Mouse (Mus musculus) forebrain, embryonic 16.5 days (tissue): ENCODE data around the gene Gne. TPM values are rescaled to one million over a fixed set of nuclear protein-coding genes. Genes with fewer than 3 reads are reported as not detected.
"Not testable (repeated sequence)": the region's sequence is repeated elsewhere in the genome, so short reads cannot be mapped to it uniquely, and the experiment has no call there.

ENCODE experiments used
- ATAC-seq: fragments of 200-750 bp; cut with Nextera tagmentation; 2 replicates; pipeline ENCODE4 v1.8.0; 2017; ENCODE audit warnings: mild to moderate bottlenecking, moderate library complexity
- H3K27ac ChIP-seq: fragments of 300-500 bp; sonication (generic); 2 replicates; pipeline ENCODE4 v1.5.1; 2014; ENCODE audit warnings: low read length, control low read depth
- H3K27me3 ChIP-seq: fragments of 300-500 bp; sonication (generic); replicated peaks from 2 replicates; pipeline ENCODE4 v1.6.1; 2014; ENCODE audit warnings: low read length; ENCODE audit not compliant: control insufficient read depth, insufficient read depth
- H3K36me3 ChIP-seq: fragments of 300-500 bp; sonication (generic); 2 replicates; pipeline ENCODE4 v1.6.1; 2014; ENCODE audit not compliant: control insufficient read depth, insufficient read depth
- H3K4me1 ChIP-seq: fragments of 300-500 bp; sonication (generic); replicated peaks from 2 replicates; pipeline ENCODE4 v1.6.1; 2014; ENCODE audit warnings: low read length; ENCODE audit not compliant: control insufficient read depth, insufficient read depth
- H3K4me2 ChIP-seq: fragments of 300-500 bp; sonication (generic); 2 replicates; pipeline ENCODE4 v1.6.1; 2014; ENCODE audit warnings: mild to moderate bottlenecking, low read length, control low read depth
- H3K4me3 ChIP-seq: fragments of 300-500 bp; sonication (generic); replicated peaks from 2 replicates; pipeline ENCODE4 v1.5.1; 2014; ENCODE audit warnings: mild to moderate bottlenecking, low read length, control low read depth
- H3K9ac ChIP-seq: fragments of 300-500 bp; sonication (generic); replicated peaks from 2 replicates; pipeline ENCODE4 v1.6.1; 2014; ENCODE audit warnings: low read depth, low read length, control low read depth
- H3K9me3 ChIP-seq: fragments of 300-500 bp; sonication (generic); 2 replicates; pipeline ENCODE4 v1.6.1; 2016; ENCODE audit warnings: low read length; ENCODE audit not compliant: control insufficient read depth
- WGBS: fragments of 180-500 bp; shearing (Covaris S2); extraction: QIAGEN DNeasy Blood & Tissue Kit; methylation state at CpG from one replicate; pipeline ENCODE4 v1.1.7; 2014; 5-methylcytosine and 5-hydroxymethylcytosine counted together
- polyA plus RNA-seq: library from polyadenylated mRNA; unstranded; fragments of >200 nt; fragmentation: Nextera tagmentation; extraction: Ambion mirVana; gene quantifications from 2 replicates; pipeline ENCODE4 v1.2.1, GENCODE M21; 2015

The Gne gene
- polyA plus RNA-seq, 1 experiment from 2014 or later, result 29.2 TPM

DNA sequence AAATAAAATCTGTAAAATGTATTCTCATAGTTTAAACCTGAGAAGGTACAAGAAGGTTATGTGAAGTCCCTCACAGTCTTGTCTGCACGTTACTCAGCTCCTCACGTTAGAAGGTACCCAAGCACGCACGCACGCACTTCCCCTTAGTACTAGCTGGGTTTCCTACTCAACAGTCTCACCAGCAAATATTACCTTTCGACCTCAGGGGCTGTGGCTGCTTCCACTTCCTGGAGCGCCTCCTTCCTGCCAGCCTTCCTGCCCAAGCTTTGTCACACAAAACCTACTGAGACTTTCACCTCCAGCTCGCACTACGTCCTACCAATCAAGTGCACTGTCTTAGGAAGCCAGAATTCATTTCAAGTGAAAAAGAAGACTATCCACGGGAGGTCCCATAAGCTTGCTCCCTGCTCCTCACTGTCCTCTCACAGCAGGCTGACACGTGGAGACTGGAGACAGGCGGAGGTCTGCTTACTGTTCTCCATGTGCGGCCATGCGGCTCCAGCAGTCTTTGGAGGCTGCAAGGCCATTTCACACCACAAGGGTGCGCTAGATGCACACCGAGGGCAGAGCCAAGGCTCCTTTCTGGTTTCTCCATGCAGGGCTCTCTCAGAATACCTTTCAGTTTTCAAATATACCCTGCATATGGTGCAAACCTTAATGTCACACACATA is 18.5 kb downstream of the Gne start:
- H3K4me1 ChIP-seq, result peaks cover 4% of the 10 kb centered on the region
- H3K9ac ChIP-seq, result 0 out of 2 replicates have a peak overlapping the region, but pooled peaks have one; percentile 13
- no peaks in the 10 kb centered on the region; the same call in 1 of the 2 replicates for H3K9me3 ChIP-seq
- H3K36me3 ChIP-seq, result no peaks in the 10 kb centered on the region
- ATAC-seq, result peak; percentile 75
- H3K27ac ChIP-seq, result no peak overlapping the region
- H3K4me2 ChIP-seq, result no peak overlapping the region; the same call in 1 of the 2 replicates
- no peaks in the 10 kb centered on the region for H3K27me3 ChIP-seq
- no peak overlapping the region for H3K4me3 ChIP-seq
- WGBS, result 37% methylated on average over 16 of the region's 16 CpGs

DNA sequence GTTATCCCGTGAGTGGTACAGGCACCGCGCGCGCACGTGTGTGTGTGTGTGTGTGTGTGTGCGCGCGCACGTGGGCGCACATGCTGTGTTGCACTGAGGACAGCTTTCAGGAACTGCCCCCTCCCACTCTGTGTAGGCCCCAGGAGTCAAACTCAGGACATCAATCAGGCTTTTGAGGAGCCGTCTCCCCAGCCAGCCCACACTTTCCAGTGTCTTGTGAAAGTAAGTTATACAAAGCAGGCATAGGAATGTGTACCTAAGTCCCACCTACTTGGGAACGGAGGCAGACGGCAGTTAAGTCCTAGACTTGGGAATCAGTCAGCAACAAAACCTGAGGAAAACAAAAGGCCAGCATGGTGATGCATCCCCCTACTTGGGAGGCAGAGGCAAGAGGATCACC is 21.2 kb downstream of the Gne start:
- Histone ChIP-seq H3K9me3 (no peaks in the 10 kb centered on the region), H3K27me3 (no peaks in the 10 kb centered on the region), H3K27ac (no peak overlapping the region), H3K9ac (no peak overlapping the region), H3K4me2 (no peak overlapping the region), H3K36me3 (no peaks in the 10 kb centered on the region), H3K4me3 (no peak overlapping the region), H3K4me1 (peaks cover 4% of the 10 kb centered on the region; the same call in 1 of the 2 replicates)
- no peak for ATAC-seq
- 90% methylated on average over 14 of the region's 14 CpGs for WGBS

DNA sequence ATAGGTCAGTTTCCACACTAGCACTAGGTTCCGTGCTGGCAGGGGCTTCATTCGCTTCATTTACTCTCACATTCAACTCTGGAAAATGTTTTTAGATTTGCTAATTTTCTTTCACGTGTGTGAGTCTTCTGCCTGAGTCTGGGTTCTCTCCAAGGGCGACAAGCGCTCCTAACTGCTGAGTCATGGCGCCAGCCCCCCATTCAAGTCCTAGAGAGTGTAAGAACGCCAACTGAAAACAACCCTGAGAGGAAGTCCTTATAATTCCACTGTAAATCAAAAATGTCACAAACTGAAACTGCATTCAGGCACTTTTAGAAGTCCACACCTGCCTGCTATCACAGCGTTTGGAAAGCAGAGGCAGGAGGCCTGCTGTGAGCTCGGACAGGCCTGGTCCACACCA is 21.9 kb downstream of the Gne start:
- WGBS, result 66% methylated on average over 9 of the region's 9 CpGs

DNA sequence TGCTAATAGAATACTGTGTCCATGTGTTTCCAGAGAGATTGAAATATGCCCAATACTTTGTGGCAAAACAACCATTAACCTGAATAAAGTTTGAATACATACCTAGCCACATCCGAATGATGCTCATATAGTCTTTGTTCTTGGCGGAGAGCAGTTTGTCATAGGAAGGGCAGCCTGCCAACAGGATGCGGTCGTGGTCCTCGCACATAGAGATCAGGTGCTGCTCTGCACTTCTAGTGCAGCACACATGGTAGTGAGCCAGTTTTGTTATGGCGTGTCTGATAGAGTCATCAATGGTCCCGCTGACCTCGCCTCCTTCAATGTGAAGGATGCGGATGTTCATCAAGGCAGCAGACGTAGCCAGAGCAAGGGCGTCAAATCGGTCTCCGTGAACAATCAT is 24.3 kb downstream of the Gne start:
- H3K4me2 ChIP-seq, result no peak overlapping the region
- H3K9me3 ChIP-seq, result no peaks in the 10 kb centered on the region
- H3K27me3 ChIP-seq, result no peaks in the 10 kb centered on the region
- ATAC-seq, result no peak
- H3K36me3 ChIP-seq, result no peaks in the 10 kb centered on the region
- H3K4me3 ChIP-seq, result no peak overlapping the region
- H3K27ac ChIP-seq, result no peak overlapping the region
- no peaks in the 10 kb centered on the region for H3K4me1 ChIP-seq
- 92% methylated on average over 13 of the region's 13 CpGs for WGBS
- H3K9ac ChIP-seq, result no peak overlapping the region

More for the DNA sequence above, 21.9 kb downstream of the Gne start:
- H3K36me3 ChIP-seq, result no peaks in the 10 kb centered on the region
- H3K4me2 ChIP-seq, result no peak overlapping the region
- no peaks in the 10 kb centered on the region for H3K9me3 ChIP-seq
- H3K4me3 ChIP-seq, result no peak overlapping the region
- no peak for ATAC-seq
- no peaks in the 10 kb centered on the region for H3K27me3 ChIP-seq
- H3K9ac ChIP-seq, result no peak overlapping the region
- no peak overlapping the region for H3K27ac ChIP-seq
- peaks cover 4% of the 10 kb centered on the region; the same call in 1 of the 2 replicates for H3K4me1 ChIP-seq

GRCm38 (mm10) chr4:44049812-44050211 is 34.2 kb downstream of the Gne start:
- no peak for ATAC-seq
- WGBS, result 90% methylated on average over 5 of the region's 5 CpGs
- H3K9me3 ChIP-seq, result no peaks in the 10 kb centered on the region

DNA sequence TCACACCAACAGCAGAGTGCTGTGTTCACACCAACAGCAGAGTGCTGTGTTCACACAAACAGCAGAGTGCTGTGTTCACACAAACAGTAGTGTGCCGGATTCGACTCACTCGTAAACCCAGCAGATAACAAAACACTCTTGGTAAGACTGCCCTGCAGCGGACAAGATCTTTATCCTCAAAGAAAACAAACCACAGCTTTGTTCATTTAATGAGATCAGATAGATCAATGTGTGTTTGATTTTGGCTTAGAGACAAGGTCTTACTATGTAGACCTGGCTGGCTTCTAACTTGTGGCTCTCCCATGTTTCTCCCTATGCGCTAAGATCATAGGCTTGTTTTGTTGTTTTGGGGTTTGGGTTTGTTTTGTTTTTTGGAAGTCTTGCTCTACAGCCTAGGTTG is 37.9 kb downstream of the Gne start:
- Histone ChIP-seq H3K36me3 (peaks cover 18% of the 10 kb centered on the region), H3K27me3 (no peaks in the 10 kb centered on the region), H3K9me3 (no peaks in the 10 kb centered on the region), H3K4me1 (no peaks in the 10 kb centered on the region), H3K4me2 (no peak overlapping the region), H3K9ac (no peak overlapping the region), H3K4me3 (no peak overlapping the region), H3K27ac (no peak overlapping the region)
- 82% methylated on average over 5 of the region's 5 CpGs for WGBS
- ATAC-seq, result no peak

More at GRCm38 (mm10) chr4:44049812-44050211, 34.2 kb downstream of the Gne start:
- Histone ChIP-seq H3K27me3 (no peaks in the 10 kb centered on the region), H3K4me1 (0 out of 2 replicates have a peak, but pooled peaks cover 3% of the 10 kb centered on the region), H3K4me3 (no peak overlapping the region), H3K27ac (no peak overlapping the region), H3K36me3 (peaks cover 6% of the 10 kb centered on the region; the same call in 1 of the 2 replicates), H3K9ac (no peak overlapping the region), H3K4me2 (no peak overlapping the region)

- no peak for ATAC-seq
- Histone ChIP-seq H3K4me1 (no peaks in the 10 kb centered on the region), H3K27me3 (no peaks in the 10 kb centered on the region), H3K9me3 (no peaks in the 10 kb centered on the region), H3K27ac (no peak overlapping the region), H3K9ac (no peak overlapping the region), H3K4me2 (no peak overlapping the region), H3K4me3 (no peak overlapping the region), H3K36me3 (peaks cover 25% of the 10 kb centered on the region)
- 94% methylated on average over 5 of the region's 5 CpGs for WGBS
Observed at GRCm38 (mm10) chr4:44044685-44045356, 39.2 kb downstream of the Gne start.

DNA sequence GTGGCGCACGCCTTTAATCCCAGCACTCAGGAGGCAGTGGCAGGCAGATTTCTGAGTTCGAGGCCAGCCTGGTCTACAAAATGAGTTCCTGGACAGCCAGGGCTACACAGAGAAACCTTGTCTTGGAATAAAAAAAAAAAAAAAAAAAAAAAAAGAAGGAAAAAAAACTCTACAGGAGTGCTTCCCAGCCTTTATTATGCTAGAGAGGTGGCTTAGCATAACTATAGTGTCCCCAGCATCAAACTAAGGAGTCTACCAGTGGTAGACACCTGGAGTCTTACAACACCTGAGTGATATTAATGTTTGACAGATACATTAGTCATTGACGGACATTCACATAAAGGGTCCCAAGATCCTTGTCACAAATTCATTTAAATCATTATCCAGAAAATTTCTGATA is 40.8 kb downstream of the Gne start:
- not testable (repeated sequence) for H3K27me3 ChIP-seq, H3K9me3 ChIP-seq, H3K4me3 ChIP-seq, ATAC-seq, H3K27ac ChIP-seq, H3K9ac ChIP-seq, H3K4me2 ChIP-seq, H3K4me1 ChIP-seq
- peaks cover 26% of the 10 kb centered on the region for H3K36me3 ChIP-seq
- WGBS, result 93% methylated on average over 4 of the region's 4 CpGs

DNA sequence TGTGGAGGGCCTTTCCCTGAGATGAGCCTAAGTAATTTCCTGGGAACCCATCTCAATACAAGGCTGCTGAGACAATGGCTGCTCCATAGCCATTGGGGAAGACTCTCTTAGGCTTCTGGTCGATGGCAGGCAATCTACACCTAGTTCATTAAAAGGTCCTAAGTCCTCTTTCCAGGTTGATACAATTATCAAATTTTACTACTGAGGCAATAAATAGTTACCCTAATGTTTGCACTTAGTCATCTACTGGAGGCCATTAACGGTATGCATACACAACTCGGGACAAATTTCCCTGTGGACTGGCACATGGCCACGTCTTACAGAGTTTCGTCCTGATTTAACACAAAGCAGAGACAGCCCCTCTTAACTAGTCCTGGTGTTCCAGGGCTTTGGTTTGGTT is 41.5 kb downstream of the Gne start:
- no peak overlapping the region for H3K4me2 ChIP-seq
- peaks cover 26% of the 10 kb centered on the region for H3K36me3 ChIP-seq
- no peak overlapping the region for H3K9ac ChIP-seq
- H3K4me3 ChIP-seq, result no peak overlapping the region
- no peaks in the 10 kb centered on the region for H3K27me3 ChIP-seq
- ATAC-seq, result no peak
- 84% methylated on average over 5 of the region's 5 CpGs for WGBS
- H3K9me3 ChIP-seq, result no peaks in the 10 kb centered on the region
- H3K27ac ChIP-seq, result no peak overlapping the region
- H3K4me1 ChIP-seq, result no peaks in the 10 kb centered on the region
